Mouse (Mus musculus): ENCODE measurements around the gene Car2. TPM values are rescaled to one million over a fixed set of nuclear protein-coding genes. Genes with fewer than 3 reads are reported as not detected.
A peak's percentile ranks its signal among the peaks of the same experiment; 100 is the strongest.

Gene Car2
- polyA plus RNA-seq, 1 experiment from 2014 or later: 102 TPM

GRCm38 (mm10) chr3:14911992-14912582, 26.0 kb downstream of the Car2 start:
- H3K36me3 ChIP-seq (ENCODE audit: insufficient read depth, low read length): no peaks in the 10 kb centered on the region
- no peak overlapping the region for H3K27ac ChIP-seq (ENCODE audit: low read length)
- H3K4me1 ChIP-seq (ENCODE audit: insufficient read depth, low read length): no peaks in the 10 kb centered on the region
- H3K4me3 ChIP-seq (ENCODE audit: low read length): no peak overlapping the region
- no peak overlapping the region for H3K9ac ChIP-seq (replicated peaks; ENCODE audit: low read length)
- H3K27me3 ChIP-seq (ENCODE audit: insufficient read depth, low read length): no peaks in the 10 kb centered on the region
- 50% methylated on average over 4 of the region's 4 CpGs for WGBS
- H3K4me2 ChIP-seq (replicated peaks; ENCODE audit: low read depth, low read length): no peak overlapping the region
- no peak for ATAC-seq (ENCODE audit: low FRiP score, low TSS enrichment)
- H3K9me3 ChIP-seq (ENCODE audit: low read length): no peaks in the 10 kb centered on the region

DNA sequence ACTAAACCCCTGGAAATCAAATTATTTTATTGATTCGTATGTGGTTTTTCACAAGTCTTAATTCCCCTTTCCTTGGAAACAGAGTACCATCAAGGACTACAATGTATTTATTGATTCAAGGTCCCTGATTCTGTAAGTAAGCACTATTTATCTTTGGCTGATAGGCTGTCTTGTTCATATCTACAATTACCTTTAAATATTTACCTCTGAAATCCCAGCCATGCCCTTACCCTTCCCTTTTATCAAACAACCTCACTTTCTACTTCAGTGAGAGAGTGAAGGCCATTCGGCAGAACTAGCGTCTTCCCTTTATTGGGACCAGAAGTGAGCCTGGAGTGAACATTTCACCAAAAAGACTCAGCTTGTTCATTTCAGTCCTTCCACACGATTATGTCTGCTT, 27.7 kb downstream of the Car2 start:
- H3K4me1 ChIP-seq (ENCODE audit: insufficient read depth, low read length): no peaks in the 10 kb centered on the region
- no peak for ATAC-seq (ENCODE audit: low FRiP score, low TSS enrichment)
- H3K36me3 ChIP-seq (ENCODE audit: insufficient read depth, low read length): no peaks in the 10 kb centered on the region
- 85% methylated on average over 4 of the region's 4 CpGs for WGBS
- H3K27ac ChIP-seq (ENCODE audit: low read length): no peak overlapping the region
- no peak overlapping the region for H3K9ac ChIP-seq (replicated peaks; ENCODE audit: low read length)
- no peaks in the 10 kb centered on the region for H3K9me3 ChIP-seq (ENCODE audit: low read length)
- H3K4me3 ChIP-seq (ENCODE audit: low read length): no peak overlapping the region
- H3K27me3 ChIP-seq (ENCODE audit: insufficient read depth, low read length): no peaks in the 10 kb centered on the region
- no peak overlapping the region for H3K4me2 ChIP-seq (replicated peaks; ENCODE audit: low read depth, low read length)

DNA sequence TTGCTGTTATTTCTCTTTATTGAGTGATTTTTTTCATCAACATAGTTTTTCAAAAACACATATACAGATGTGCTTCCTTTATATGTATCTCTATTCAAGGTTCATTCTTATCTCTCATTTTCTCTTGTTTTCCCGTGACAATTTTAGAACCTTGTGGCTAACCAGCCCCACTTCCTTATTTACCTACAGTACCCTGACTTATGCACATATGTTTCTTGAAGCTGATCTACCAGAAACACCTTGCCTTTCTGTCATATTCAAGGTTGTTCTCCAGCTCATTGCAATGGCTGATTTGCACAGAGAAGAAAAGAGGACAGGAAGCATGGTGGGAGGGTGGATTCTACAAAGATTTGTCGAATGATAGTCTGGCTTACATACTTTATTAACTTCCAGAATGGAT, 29.3 kb downstream of the Car2 start:
- H3K27ac ChIP-seq (ENCODE audit: low read length): no peak overlapping the region
- 89% methylated on average over 2 of the region's 2 CpGs for WGBS
- no peak for ATAC-seq (ENCODE audit: low FRiP score, low TSS enrichment)

GRCm38 (mm10) chr3:14917261-14917660, 31.2 kb downstream of the Car2 start:
- 68% methylated on average over 2 of the region's 2 CpGs for WGBS
- Histone ChIP-seq H3K27me3 (ENCODE audit: insufficient read depth, low read length) (no peaks in the 10 kb centered on the region), H3K4me1 (ENCODE audit: insufficient read depth, low read length) (no peaks in the 10 kb centered on the region), H3K36me3 (ENCODE audit: insufficient read depth, low read length) (no peaks in the 10 kb centered on the region), H3K27ac (ENCODE audit: low read length) (no peak overlapping the region), H3K9me3 (ENCODE audit: low read length) (no peaks in the 10 kb centered on the region), H3K4me2 (replicated peaks; ENCODE audit: low read depth, low read length) (no peak overlapping the region), H3K9ac (replicated peaks; ENCODE audit: low read length) (no peak overlapping the region), H3K4me3 (ENCODE audit: low read length) (no peak overlapping the region)
- no peak for ATAC-seq (ENCODE audit: low FRiP score, low TSS enrichment)

More for the DNA sequence above, 29.3 kb downstream of the Car2 start:
- Histone ChIP-seq H3K4me3 (ENCODE audit: low read length) (no peak overlapping the region), H3K4me1 (ENCODE audit: insufficient read depth, low read length) (no peaks in the 10 kb centered on the region), H3K27me3 (ENCODE audit: insufficient read depth, low read length) (no peaks in the 10 kb centered on the region), H3K4me2 (replicated peaks; ENCODE audit: low read depth, low read length) (no peak overlapping the region), H3K9me3 (ENCODE audit: low read length) (no peaks in the 10 kb centered on the region), H3K36me3 (ENCODE audit: insufficient read depth, low read length) (no peaks in the 10 kb centered on the region), H3K9ac (replicated peaks; ENCODE audit: low read length) (no peak overlapping the region)

GRCm38 (mm10) chr3:14944706-14945105, 58.6 kb downstream of the Car2 start:
- no peak for ATAC-seq (ENCODE audit: low FRiP score, low TSS enrichment)
- WGBS: 61% methylated on average over 3 of the region's 3 CpGs

DNA sequence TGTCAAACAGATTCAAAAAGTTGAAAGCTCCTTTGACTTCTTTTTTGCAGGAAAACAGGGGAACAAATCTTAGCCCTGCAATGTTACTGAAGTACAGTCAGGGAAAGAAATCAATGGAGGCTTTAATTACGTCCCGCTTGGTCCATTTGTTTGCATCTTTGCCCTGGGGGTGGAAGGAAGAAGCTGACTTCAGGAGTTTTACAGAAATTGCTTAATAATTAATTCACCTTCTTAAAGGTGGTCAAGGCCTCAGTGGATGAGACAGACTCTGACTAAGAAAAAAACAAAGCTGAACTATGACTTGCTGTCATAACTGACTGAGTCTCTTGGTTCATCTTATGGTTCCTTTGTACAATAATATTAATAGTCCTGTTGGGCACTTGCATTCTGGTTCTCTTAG, 59.6 kb downstream of the Car2 start:
- H3K4me2 ChIP-seq (replicated peaks; ENCODE audit: low read depth, low read length): no peak overlapping the region
- 64% methylated on average over 2 of the region's 2 CpGs for WGBS
- H3K9ac ChIP-seq (replicated peaks; ENCODE audit: low read length): no peak overlapping the region
- no peaks in the 10 kb centered on the region for H3K36me3 ChIP-seq (ENCODE audit: insufficient read depth, low read length)
- ATAC-seq (ENCODE audit: low FRiP score, low TSS enrichment): peak; percentile 59
- no peaks in the 10 kb centered on the region for H3K27me3 ChIP-seq (ENCODE audit: insufficient read depth, low read length)
- H3K27ac ChIP-seq (ENCODE audit: low read length): 0 out of 2 replicates have a peak overlapping the region, but pooled peaks have one; percentile 38
- peaks cover 3% of the 10 kb centered on the region; the same call in 1 of the 2 replicates for H3K4me1 ChIP-seq (ENCODE audit: insufficient read depth, low read length)
- H3K9me3 ChIP-seq (ENCODE audit: low read length): no peaks in the 10 kb centered on the region
- H3K4me3 ChIP-seq (ENCODE audit: low read length): no peak overlapping the region

More at GRCm38 (mm10) chr3:14944706-14945105, 58.6 kb downstream of the Car2 start:
- Histone ChIP-seq H3K36me3 (ENCODE audit: insufficient read depth, low read length) (no peaks in the 10 kb centered on the region), H3K4me3 (ENCODE audit: low read length) (no peak overlapping the region), H3K9ac (replicated peaks; ENCODE audit: low read length) (no peak overlapping the region), H3K27me3 (ENCODE audit: insufficient read depth, low read length) (no peaks in the 10 kb centered on the region), H3K9me3 (ENCODE audit: low read length) (no peaks in the 10 kb centered on the region), H3K4me2 (replicated peaks; ENCODE audit: low read depth, low read length) (no peak overlapping the region), H3K4me1 (ENCODE audit: insufficient read depth, low read length) (peaks cover 3% of the 10 kb centered on the region; the same call in 1 of the 2 replicates), H3K27ac (ENCODE audit: low read length) (no peak overlapping the region)

GRCm38 (mm10) chr3:14948067-14948800, 62.2 kb downstream of the Car2 start:
- ATAC-seq (ENCODE audit: low FRiP score, low TSS enrichment): no peak
- peaks cover 3% of the 10 kb centered on the region; the same call in 1 of the 2 replicates for H3K4me1 ChIP-seq (ENCODE audit: insufficient read depth, low read length)
- no peak overlapping the region for H3K9ac ChIP-seq (replicated peaks; ENCODE audit: low read length)
- no peaks in the 10 kb centered on the region for H3K27me3 ChIP-seq (ENCODE audit: insufficient read depth, low read length)
- no peak overlapping the region for H3K27ac ChIP-seq (ENCODE audit: low read length)
- no peaks in the 10 kb centered on the region for H3K9me3 ChIP-seq (ENCODE audit: low read length)
- whole genome bisulfite sequencing: 82% methylated on average over 6 of the region's 6 CpGs
- H3K4me2 ChIP-seq (replicated peaks; ENCODE audit: low read depth, low read length): no peak overlapping the region
- no peaks in the 10 kb centered on the region for H3K36me3 ChIP-seq (ENCODE audit: insufficient read depth, low read length)
- H3K4me3 ChIP-seq (ENCODE audit: low read length): no peak overlapping the region

DNA sequence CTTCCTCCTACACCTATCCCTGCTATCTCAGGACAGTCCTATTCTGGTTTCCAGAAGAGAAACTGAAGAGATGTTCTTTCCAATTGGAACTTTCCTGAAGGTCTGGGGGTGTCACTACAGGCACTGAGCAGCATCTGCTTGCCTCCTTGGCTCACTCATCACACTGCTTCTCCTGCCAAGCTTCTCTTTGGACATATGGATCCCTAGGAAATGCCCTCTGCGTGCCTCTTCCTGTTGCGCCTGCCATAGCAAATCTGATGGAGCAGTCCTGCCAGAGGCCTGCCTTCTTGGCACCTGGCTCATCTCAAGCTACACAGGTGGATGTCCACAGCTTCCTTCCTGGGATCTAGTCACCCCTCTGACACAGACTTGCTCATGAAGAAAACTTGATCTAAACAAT, 64.0 kb downstream of the Car2 start:
- Histone ChIP-seq H3K4me3 (ENCODE audit: low read length) (no peak overlapping the region), H3K4me1 (ENCODE audit: insufficient read depth, low read length) (peaks cover 3% of the 10 kb centered on the region; the same call in 1 of the 2 replicates), H3K9me3 (ENCODE audit: low read length) (no peaks in the 10 kb centered on the region), H3K9ac (replicated peaks; ENCODE audit: low read length) (no peak overlapping the region), H3K27me3 (ENCODE audit: insufficient read depth, low read length) (no peaks in the 10 kb centered on the region), H3K27ac (ENCODE audit: low read length) (no peak overlapping the region), H3K36me3 (ENCODE audit: insufficient read depth, low read length) (no peaks in the 10 kb centered on the region), H3K4me2 (replicated peaks; ENCODE audit: low read depth, low read length) (no peak overlapping the region)
- ATAC-seq (ENCODE audit: low FRiP score, low TSS enrichment): no peak
- 80% methylated on average over 2 of the region's 2 CpGs for WGBS
